Mouse (Mus musculus) v-Abl transformed pro-B cells (cell line): ENCODE measurements around the gene Upp2.

Source experiments
- in situ Hi-C, 2 experiments: fragments of 400-800 bp; cut with MboI; formaldehyde crosslinking; loops; one replicate each; pipeline ENCODE4 v1.15.1; 2025; ENCODE audit not compliant: unreplicated experiment in 2 of 2

The Upp2 gene

GRCm38 (mm10) chr2:58567066-58567810, at the start of gene Upp2, which contains the start of gene Acvr1:
Gene Upp2, plus strand, starts transcription at chr2:58567298.
Gene Acvr1, minus strand, starts transcription at chr2:58567157.
- in situ Hi-C loops, result loop anchor here in 1 of 2 experiments (5.0 to 25.0 kb wide), 2 partner anchors 90 to 1455 kb away; partner anchors contain the start of gene Nr4a2

GRCm38 (mm10) chr2:58518517-58518916, 48.6 kb upstream of the Upp2 start:
- in situ Hi-C loops, result no loop called here

GRCm38 (mm10) chr2:58520727-58521126, 46.4 kb upstream of the Upp2 start:
- in situ Hi-C loops, result no loop called here

GRCm38 (mm10) chr2:58521621-58522020, 45.5 kb upstream of the Upp2 start:
- in situ Hi-C loops, result no loop called here

- in situ Hi-C loops, result no loop called here
These were observed 44.0 kb upstream of the Upp2 start for GRCm38 (mm10) chr2:58523097-58523496.

- in situ Hi-C loops, result no loop called here
These were observed 43.2 kb upstream of the Upp2 start for GRCm38 (mm10) chr2:58523894-58524293.

GRCm38 (mm10) chr2:58524356-58524755, 42.7 kb upstream of the Upp2 start:
- in situ Hi-C loops, result no loop called here

GRCm38 (mm10) chr2:58527786-58528185, 39.3 kb upstream of the Upp2 start:
- in situ Hi-C loops, result no loop called here

GRCm38 (mm10) chr2:58529384-58529783, 37.7 kb upstream of the Upp2 start:
- in situ Hi-C loops, result no loop called here

GRCm38 (mm10) chr2:58529860-58530440, 37.1 kb upstream of the Upp2 start:
- in situ Hi-C loops, result no loop called here

- in situ Hi-C loops, result no loop called here
These were observed 36.6 kb upstream of the Upp2 start for GRCm38 (mm10) chr2:58530521-58530920.

GRCm38 (mm10) chr2:58532260-58532850, 34.7 kb upstream of the Upp2 start:
- in situ Hi-C loops, result no loop called here

- in situ Hi-C loops, result no loop called here
These were observed 33.5 kb upstream of the Upp2 start for GRCm38 (mm10) chr2:58533521-58534001.

- in situ Hi-C loops, result no loop called here
These were observed 32.7 kb upstream of the Upp2 start for GRCm38 (mm10) chr2:58534379-58534778.

- in situ Hi-C loops, result no loop called here
These were observed 31.9 kb upstream of the Upp2 start for GRCm38 (mm10) chr2:58535233-58535632.

GRCm38 (mm10) chr2:58536796-58537195, 30.3 kb upstream of the Upp2 start:
- in situ Hi-C loops, result no loop called here

GRCm38 (mm10) chr2:58538196-58538595, 28.9 kb upstream of the Upp2 start:
- in situ Hi-C loops, result no loop called here

- in situ Hi-C loops, result no loop called here
These were observed 23.8 kb upstream of the Upp2 start for GRCm38 (mm10) chr2:58543252-58543651.

- in situ Hi-C loops, result no loop called here
These were observed 22.7 kb upstream of the Upp2 start for GRCm38 (mm10) chr2:58544368-58544767.

- in situ Hi-C loops, result no loop called here
These were observed 20.8 kb upstream of the Upp2 start for GRCm38 (mm10) chr2:58546264-58546663.

- in situ Hi-C loops, result no loop called here
These were observed 18.2 kb upstream of the Upp2 start for GRCm38 (mm10) chr2:58548943-58549342.
